Mouse (Mus musculus): ENCODE results near the gene Scin. TPM values are rescaled to one million over a fixed set of nuclear protein-coding genes. Genes with fewer than 3 reads are reported as not detected.
"Not testable (repeated sequence)": the region's sequence is repeated elsewhere in the genome, so short reads cannot be mapped to it uniquely, and the experiment has no call there.

The Scin gene
- 5.5 and 8.1 TPM in 2 replicates for polyA plus RNA-seq (2015; fragmentation: Nextera tagmentation; extraction: Ambion mirVana)

DNA sequence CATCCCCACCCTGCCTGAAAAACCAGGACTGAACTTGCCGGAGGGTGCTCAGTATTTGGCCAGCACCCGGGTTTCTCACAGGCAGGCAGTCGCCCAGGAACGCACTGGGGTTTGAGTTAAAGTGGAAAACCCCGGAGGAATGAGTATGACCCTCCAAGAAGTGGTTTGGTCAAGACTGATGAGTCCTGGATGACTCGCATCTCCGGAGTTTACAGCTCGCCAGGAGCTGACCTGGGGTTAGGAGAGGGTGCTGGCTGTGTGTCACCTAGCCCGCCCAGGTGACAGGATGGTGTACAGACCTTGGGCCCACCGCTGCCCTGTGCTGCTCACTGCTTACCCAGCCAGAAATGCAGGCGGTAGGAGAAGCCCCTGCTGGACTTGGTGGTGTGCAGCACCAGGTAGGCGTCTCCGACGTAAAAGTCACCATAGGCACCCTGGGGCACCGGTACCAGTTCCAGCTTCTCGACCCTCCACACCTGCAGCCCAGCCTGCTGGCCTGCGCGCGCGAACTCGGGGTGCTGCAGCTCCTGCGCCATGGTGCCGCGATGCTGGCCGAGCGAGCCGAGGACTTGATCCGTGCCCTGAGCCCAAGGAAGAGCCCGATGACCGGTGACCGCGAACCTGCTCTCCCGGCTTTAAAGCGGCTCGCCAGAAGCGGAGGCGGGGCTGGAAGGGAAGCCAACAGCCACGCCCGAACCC is at the start of gene Scin:
Scin (minus strand) TSS at position 656 of the 699 bp plus-strand sequence.
- WGBS = 1% methylated on average over 38 of the region's 39 CpGs
- no peaks in the 10 kb centered on the region for H3K36me3 ChIP-seq
- H3K27me3 ChIP-seq = peaks cover 33% of the 10 kb centered on the region
- H3K4me3 ChIP-seq = peak within 1 kb of the TSS; percentile 49
- H3K9me3 ChIP-seq = no peaks in the 10 kb centered on the region
- peak within 1 kb of the TSS; percentile 61 for H3K9ac ChIP-seq
- H3K4me2 ChIP-seq = peak within 1 kb of the TSS; percentile 94
- H3K4me1 ChIP-seq = peaks cover 16% of the 10 kb centered on the region
- ATAC-seq (ENCODE audit: insufficient number of reproducible peaks, insufficient read depth, low FRiP score, low TSS enrichment, low read depth) = peak; percentile 56; the same call in 1 of the 2 replicates
- H3K27ac ChIP-seq = no peak within 1 kb of the TSS

DNA sequence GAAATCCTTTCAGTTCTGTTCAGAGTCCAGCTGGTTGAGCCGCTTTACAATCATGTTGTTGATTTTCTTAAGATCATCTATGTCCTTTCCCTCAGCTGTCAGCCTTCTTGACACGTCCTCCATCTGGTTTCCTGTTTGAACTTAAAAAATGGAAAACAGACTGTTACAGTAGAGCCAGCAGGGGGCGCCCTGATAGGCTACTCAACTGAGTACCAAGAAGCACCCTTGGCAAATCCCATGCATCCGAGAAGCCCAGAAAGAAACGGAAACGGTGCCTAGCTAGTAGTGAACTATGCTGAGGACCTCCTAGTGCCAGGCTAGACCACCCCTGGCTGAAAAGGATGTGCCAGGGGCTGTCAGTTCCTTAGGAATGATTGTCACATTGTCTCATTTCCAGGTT is 43.1 kb upstream of the Scin start:
- Histone ChIP-seq H3K9ac (no peak overlapping the region), H3K27me3 (no peaks in the 10 kb centered on the region), H3K4me2 (no peak overlapping the region), H3K9me3 (peaks cover 3% of the 10 kb centered on the region), H3K27ac (no peak overlapping the region), H3K4me3 (no peak overlapping the region), H3K4me1 (no peaks in the 10 kb centered on the region), H3K36me3 (no peaks in the 10 kb centered on the region)
- no peak for ATAC-seq (ENCODE audit: insufficient number of reproducible peaks, insufficient read depth, low FRiP score, low TSS enrichment, low read depth)
- WGBS = 63% methylated on average over 6 of the region's 6 CpGs

DNA sequence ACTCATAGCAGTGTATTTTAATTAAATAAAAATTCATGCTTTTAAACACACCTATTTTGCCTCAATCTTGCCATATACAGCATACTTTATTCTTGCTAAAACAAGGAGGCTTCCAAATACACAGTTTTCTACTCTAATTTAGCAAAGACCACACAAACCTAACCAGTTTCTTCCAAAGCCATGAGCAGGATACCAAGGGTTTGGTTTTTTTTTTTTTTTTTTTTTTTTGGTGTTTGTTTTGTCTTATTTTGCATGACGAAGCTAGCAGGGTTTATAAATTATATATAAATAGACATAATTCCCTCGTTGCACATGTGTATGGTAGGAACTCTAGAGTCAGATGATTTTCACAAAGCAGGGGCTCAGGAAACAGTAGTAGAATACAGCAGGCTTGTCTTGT is 42.1 kb upstream of the Scin start:
- Histone ChIP-seq H3K4me1 (no peaks in the 10 kb centered on the region), H3K4me2 (no peak overlapping the region), H3K27ac (no peak overlapping the region), H3K36me3 (no peaks in the 10 kb centered on the region), H3K9me3 (peaks cover 2% of the 10 kb centered on the region), H3K9ac (no peak overlapping the region), H3K27me3 (no peaks in the 10 kb centered on the region), H3K4me3 (no peak overlapping the region)
- WGBS = 80% methylated on average over 2 of the region's 2 CpGs
- no peak for ATAC-seq (ENCODE audit: insufficient number of reproducible peaks, insufficient read depth, low FRiP score, low TSS enrichment, low read depth)

- ATAC-seq (ENCODE audit: insufficient number of reproducible peaks, insufficient read depth, low FRiP score, low TSS enrichment, low read depth); H3K4me3 ChIP-seq; H3K27ac ChIP-seq; H3K36me3 ChIP-seq; H3K9ac ChIP-seq; H3K4me1 ChIP-seq; H3K4me2 ChIP-seq; H3K27me3 ChIP-seq; H3K9me3 ChIP-seq: not testable (repeated sequence)
- WGBS = 46% methylated on average over 1 of the region's 1 CpGs
These were observed 41.1 kb upstream of the Scin start for GRCm38 (mm10) chr12:40175171-40175570.

- Histone ChIP-seq H3K4me3 (no peak overlapping the region), H3K4me2 (no peak overlapping the region), H3K27me3 (no peaks in the 10 kb centered on the region), H3K9ac (no peak overlapping the region), H3K36me3 (no peaks in the 10 kb centered on the region), H3K4me1 (no peaks in the 10 kb centered on the region), H3K27ac (no peak overlapping the region), H3K9me3 (no peaks in the 10 kb centered on the region)
- 84% methylated on average over 2 of the region's 2 CpGs for WGBS
- ATAC-seq (ENCODE audit: insufficient number of reproducible peaks, insufficient read depth, low FRiP score, low TSS enrichment, low read depth) = no peak
These were observed 37.6 kb upstream of the Scin start for GRCm38 (mm10) chr12:40171637-40172036.

DNA sequence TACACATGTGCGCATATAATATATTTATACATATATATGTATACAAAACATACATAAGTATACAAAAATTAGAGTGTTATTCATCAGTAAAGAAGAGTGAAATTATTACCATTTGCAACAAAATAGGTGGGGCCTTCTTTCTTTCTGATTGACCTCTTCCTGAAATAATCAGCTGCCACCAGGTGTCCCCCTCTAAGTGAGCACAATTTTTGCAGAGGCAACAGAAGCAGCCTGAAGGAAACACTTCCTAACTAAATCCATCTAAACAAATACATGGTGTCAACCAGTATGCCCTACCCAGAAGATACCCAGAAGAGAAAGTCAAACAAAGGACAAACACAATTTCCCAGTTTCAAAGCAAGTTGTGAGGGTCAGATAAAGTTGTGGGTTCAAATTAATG is 35.6 kb upstream of the Scin start:
- no peak for ATAC-seq (ENCODE audit: insufficient number of reproducible peaks, insufficient read depth, low FRiP score, low TSS enrichment, low read depth)
- no peaks in the 10 kb centered on the region for H3K9me3 ChIP-seq
- no peaks in the 10 kb centered on the region for H3K27me3 ChIP-seq
- H3K4me3 ChIP-seq = no peak overlapping the region
- no peaks in the 10 kb centered on the region for H3K4me1 ChIP-seq
- no peak overlapping the region for H3K27ac ChIP-seq
- 97% methylated on average over 1 of the region's 1 CpGs for WGBS
- H3K9ac ChIP-seq = no peak overlapping the region
- H3K4me2 ChIP-seq = no peak overlapping the region
- H3K36me3 ChIP-seq = no peaks in the 10 kb centered on the region

- Histone ChIP-seq H3K27ac (no peak overlapping the region), H3K4me2 (no peak overlapping the region), H3K4me1 (no peaks in the 10 kb centered on the region), H3K9me3 (no peaks in the 10 kb centered on the region), H3K9ac (no peak overlapping the region), H3K27me3 (no peaks in the 10 kb centered on the region), H3K4me3 (no peak overlapping the region), H3K36me3 (no peaks in the 10 kb centered on the region)
- WGBS = 5% methylated on average over 2 of the region's 2 CpGs
- ATAC-seq (ENCODE audit: insufficient number of reproducible peaks, insufficient read depth, low FRiP score, low TSS enrichment, low read depth) = peak; percentile 64; the same call in 1 of the 2 replicates
These were observed 30.6 kb upstream of the Scin start for GRCm38 (mm10) chr12:40164621-40165020.

DNA sequence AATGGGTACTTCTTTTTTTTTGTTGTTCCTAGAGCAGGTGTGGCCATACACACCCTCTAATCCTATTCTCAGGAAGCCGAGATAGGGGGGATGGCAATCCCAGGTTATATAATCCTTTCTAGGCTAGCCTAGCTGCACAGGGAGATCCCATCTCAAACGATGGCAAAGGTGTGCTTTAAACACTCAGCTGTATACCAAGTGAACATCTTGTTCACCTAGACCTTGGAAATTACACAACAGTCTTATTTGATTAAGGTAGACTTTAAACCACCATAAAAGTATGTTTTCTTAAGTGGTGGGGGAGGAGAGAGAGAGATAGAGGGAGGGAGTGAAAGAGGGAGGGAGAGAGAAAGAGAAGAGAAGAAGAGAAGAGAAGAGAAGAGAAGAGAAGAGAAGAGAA is 26.7 kb upstream of the Scin start:
- ATAC-seq (ENCODE audit: insufficient number of reproducible peaks, insufficient read depth, low FRiP score, low TSS enrichment, low read depth) = no peak
- H3K9ac ChIP-seq = no peak overlapping the region
- WGBS = 70% methylated on average over 2 of the region's 2 CpGs
- H3K4me1 ChIP-seq = no peaks in the 10 kb centered on the region
- no peak overlapping the region for H3K4me2 ChIP-seq
- H3K36me3 ChIP-seq = no peaks in the 10 kb centered on the region
- H3K9me3 ChIP-seq = no peaks in the 10 kb centered on the region
- H3K4me3 ChIP-seq = no peak overlapping the region
- no peak overlapping the region for H3K27ac ChIP-seq
- no peaks in the 10 kb centered on the region for H3K27me3 ChIP-seq

- Histone ChIP-seq H3K27me3 (no peaks in the 10 kb centered on the region), H3K9ac (no peak overlapping the region), H3K4me3 (no peak overlapping the region), H3K4me1 (peaks cover 6% of the 10 kb centered on the region; the same call in 1 of the 2 replicates), H3K36me3 (no peaks in the 10 kb centered on the region), H3K27ac (no peak overlapping the region), H3K9me3 (no peaks in the 10 kb centered on the region), H3K4me2 (no peak overlapping the region)
- 89% methylated on average over 6 of the region's 6 CpGs for WGBS
- ATAC-seq (ENCODE audit: insufficient number of reproducible peaks, insufficient read depth, low FRiP score, low TSS enrichment, low read depth) = no peak
These were observed 20.2 kb upstream of the Scin start for GRCm38 (mm10) chr12:40154188-40154587.

- Histone ChIP-seq H3K27ac (peak overlapping the region; percentile 49), H3K4me1 (peaks cover 6% of the 10 kb centered on the region; the same call in 1 of the 2 replicates), H3K9me3 (no peaks in the 10 kb centered on the region), H3K36me3 (no peaks in the 10 kb centered on the region), H3K27me3 (no peaks in the 10 kb centered on the region), H3K9ac (no peak overlapping the region), H3K4me3 (no peak overlapping the region), H3K4me2 (peak overlapping the region; percentile 11; the same call in 1 of the 2 replicates)
- WGBS = 35% methylated on average over 8 of the region's 8 CpGs
- no peak for ATAC-seq (ENCODE audit: insufficient number of reproducible peaks, insufficient read depth, low FRiP score, low TSS enrichment, low read depth)
These were observed 18.5 kb upstream of the Scin start for GRCm38 (mm10) chr12:40152353-40153069.

- Histone ChIP-seq H3K4me1 (peaks cover 4% of the 10 kb centered on the region; the same call in 1 of the 2 replicates), H3K27ac (no peak overlapping the region), H3K27me3 (no peaks in the 10 kb centered on the region), H3K9ac (no peak overlapping the region), H3K9me3 (no peaks in the 10 kb centered on the region), H3K4me3 (no peak overlapping the region), H3K4me2 (no peak overlapping the region), H3K36me3 (no peaks in the 10 kb centered on the region)
- 87% methylated on average over 4 of the region's 4 CpGs for WGBS
- ATAC-seq (ENCODE audit: insufficient number of reproducible peaks, insufficient read depth, low FRiP score, low TSS enrichment, low read depth) = no peak
These were observed 13.3 kb upstream of the Scin start for GRCm38 (mm10) chr12:40147319-40147718.

- WGBS = 83% methylated on average over 5 of the region's 5 CpGs
- no peaks in the 10 kb centered on the region for H3K4me1 ChIP-seq
- H3K27me3 ChIP-seq = no peaks in the 10 kb centered on the region
- ATAC-seq (ENCODE audit: insufficient number of reproducible peaks, insufficient read depth, low FRiP score, low TSS enrichment, low read depth) = no peak
- no peak overlapping the region for H3K4me3 ChIP-seq
- no peak overlapping the region for H3K9ac ChIP-seq
- no peak overlapping the region for H3K27ac ChIP-seq
- H3K36me3 ChIP-seq = no peaks in the 10 kb centered on the region
- H3K9me3 ChIP-seq = no peaks in the 10 kb centered on the region
- no peak overlapping the region for H3K4me2 ChIP-seq
These were observed 12.5 kb upstream of the Scin start for GRCm38 (mm10) chr12:40146510-40146909.
